In genomic region chr12:65496613-65497012, GRCm38 (mm10) we compare ENCODE assay signal across 18 mouse cellular contexts.
A peak's percentile ranks its signal among the peaks of the same experiment; 100 is the strongest.
DNase-seq lines count a peak whose midpoint lies in the region; TF ChIP-seq lines count a peak whose summit lies in the region.
"Had no signal": no experiment of that assay in that cellular context is flagged by ENCODE, and none has a peak within 500 bp of the region (broad histone marks: within the 10 kb centered on the region; RNA-seq: fewer than 3 reads in every experiment).

No protein-coding gene starts in this region.

- H3K79me2 ChIP-seq in MEL (ENCODE audit: control insufficient read depth, insufficient read depth, low read length, poor library complexity) = no peaks in the 10 kb centered on the region

- H3K36me3 ChIP-seq in MEL (ENCODE audit: control insufficient read depth in 1 of 2, insufficient read depth in 2 of 2, low read length in 2 of 2) = peaks cover 0 to 47% of the 10 kb centered on the region in 2 experiments; a peak in 2 of 4 replicates
- H3K36me3 ChIP-seq: G1E had no signal

- intact Hi-C loops in heart, postnatal 36 days (cut with DNase I) = no loop called here

- peak; percentile 3 for DNase-seq in retina, postnatal 1 day
- DNase-seq in retina, embryonic 14.5 days (ENCODE audit: low spot score) = no peak
- DNase-seq in MEL (ENCODE audit: low read depth, low spot score) = peak; percentile 54
- no peak for DNase-seq in heart, postnatal 36 days
- DNase-seq: adrenal gland, adult 2 months; adrenal gland, adult 8-10 months; adrenal gland, postnatal 10 days; adrenal gland, postnatal 14 days; adrenal gland, postnatal 25 days; adrenal gland, postnatal 36 days; B cell, adult 2 months; cerebellum, adult 11 months; cerebellum, adult 11-12 months; cerebellum, adult 18-20 months; cerebellum, adult 2 months had no signal

- no peak for TF ChIP-seq CTCF in MEL (IDR thresholded peaks at IDR 0.05 in 2 of 3, conservative IDR thresholded peaks at IDR 0.05 in 1 of 3; ENCODE audit: control insufficient read depth in 1 of 3, insufficient read depth in 1 of 3, low read depth in 2 of 3, low read length in 3 of 3, poor library complexity in 1 of 3, severe bottlenecking in 1 of 3)

- H3K9me3 ChIP-seq in MEL (replicated peaks; ENCODE audit: insufficient read depth, low read length) = no peaks in the 10 kb centered on the region
- H3K9me3 ChIP-seq: G1E had no signal

- TF ChIP-seq POLR2A in MEL (IDR thresholded peaks at IDR 0.05; ENCODE audit: control insufficient read depth in 1 of 2, insufficient read depth in 1 of 2, low read depth in 1 of 2, low read length in 2 of 2, poor library complexity in 1 of 2) = no peak

- no peak overlapping the region for H3K9ac ChIP-seq in MEL (ENCODE audit: control insufficient read depth, low read depth, low read length, poor library complexity, severe bottlenecking)

- peak overlapping the region; percentile 84 for H3K27ac ChIP-seq in MEL (ENCODE audit: control insufficient read depth, low read depth, low read length)

- H3K4me1 ChIP-seq in MEL (ENCODE audit: control insufficient read depth in 1 of 2, insufficient read depth in 2 of 2, low read length in 2 of 2) = peaks cover 6 to 22% of the 10 kb centered on the region in 2 experiments

- TF ChIP-seq EP300 in MEL (IDR thresholded peaks at IDR 0.05; ENCODE audit: low read depth in 1 of 2, low read length in 2 of 2) = peak; percentile 44 to 79; a peak in 3 of 4 replicates

- TF ChIP-seq RAD21 in MEL (IDR thresholded peaks at IDR 0.05; ENCODE audit: low read depth, low read length) = no peak

- H3K27me3 ChIP-seq in MEL (ENCODE audit: control insufficient read depth in 1 of 2, insufficient read depth in 2 of 2, low read length in 2 of 2) = no peaks in the 10 kb centered on the region
- H3K27me3 ChIP-seq: CH12.LX, Patski had no signal

- H3K4me3 ChIP-seq in MEL (ENCODE audit: control insufficient read depth in 1 of 2, insufficient read depth in 1 of 2, low read depth in 2 of 2, low read length in 2 of 2) = no peak overlapping the region

TF ChIP-seq in MEL, 35 proteins besides CTCF, POLR2A, EP300 and RAD21:
- TF ChIP-seq ZC3H11A (IDR thresholded peaks at IDR 0.05; ENCODE audit: low read depth, low read length) (no peak), KAT2A (conservative IDR thresholded peaks at IDR 0.05; ENCODE audit: low read depth, low read length) (no peak), USF1 (IDR thresholded peaks at IDR 0.05; ENCODE audit: low read depth, low read length) (no peak), MAZ (IDR thresholded peaks at IDR 0.05; ENCODE audit: low read depth, low read length) (no peak), RCOR1 (IDR thresholded peaks at IDR 0.05; ENCODE audit: low read depth, low read length) (peak; percentile 61; the same call in 1 of the 2 replicates), GATA1 (IDR thresholded peaks at IDR 0.05; ENCODE audit: low read depth, low read length) (peak; percentile 74), CHD2 (IDR thresholded peaks at IDR 0.05; ENCODE audit: low read length) (no peak), POLR2AphosphoS2 (IDR thresholded peaks at IDR 0.05; ENCODE audit: low read length) (no peak), TCF12 (IDR thresholded peaks at IDR 0.05; ENCODE audit: low read depth, low read length) (peak; percentile 58), JUND (IDR thresholded peaks at IDR 0.05; ENCODE audit: low read depth, low read length) (no peak), NELFE (IDR thresholded peaks at IDR 0.05; ENCODE audit: low read depth, low read length) (no peak), MAX (IDR thresholded peaks at IDR 0.05; ENCODE audit: low read length) (no peak), BHLHE40 (IDR thresholded peaks at IDR 0.05; ENCODE audit: borderline replicate concordance, low read depth, low read length) (no peak), GABPA (IDR thresholded peaks at IDR 0.05; ENCODE audit: low read depth, low read length) (no peak), ZMIZ1 (IDR thresholded peaks at IDR 0.05; ENCODE audit: low read depth, low read length) (no peak), TBP (IDR thresholded peaks at IDR 0.05; ENCODE audit: low read depth, low read length) (0 out of 2 replicates have a peak, but pooled peaks have one; percentile 36), E2F4 (IDR thresholded peaks at IDR 0.05; ENCODE audit: borderline replicate concordance, low read depth, low read length) (no peak), ZNF384 (IDR thresholded peaks at IDR 0.05; ENCODE audit: low read depth, low read length) (no peak), POLR2AphosphoS5 (IDR thresholded peaks at IDR 0.05; ENCODE audit: borderline replicate concordance, low read depth, low read length) (no peak), TAL1 (IDR thresholded peaks at IDR 0.05; ENCODE audit: low read length) (no peak)
TF ChIP-seq in MEL: peak in this region for 4.

Comparison
In these comparisons a context has a peak if more than half of its experiments do, and no peak if none do; other contexts are left out.
1. DNase-seq: peak in retina, postnatal 1 day (single experiment) and MEL (single experiment); none in retina, embryonic 14.5 days (single experiment) and heart, postnatal 36 days (0 of 2).